Mouse (Mus musculus) right cerebral cortex, postnatal 10 days (tissue): ENCODE measurements around the gene Gpsm2.
"Not testable (repeated sequence)": the region's sequence is repeated elsewhere in the genome, so short reads cannot be mapped to it uniquely, and the experiment has no call there.

Experiments used
- DNase-seq, 2 experiments: peaks; one replicate each; pipeline ENCODE4 v3.0.0; 2021; ENCODE audit warnings: low spot score in 2 of 2

Gene Gpsm2

GRCm38 (mm10) chr3:108726413-108726812, 4.3 kb upstream of the Gpsm2 start:
- DNase-seq = no peak

- DNase-seq = peak; percentile 71 to 76
Observed at GRCm38 (mm10) chr3:108721076-108721991, 775 bp downstream of the Gpsm2 start.

GRCm38 (mm10) chr3:108719761-108720160, 2.3 kb downstream of the Gpsm2 start:
- DNase-seq = no peak

- no peak for DNase-seq
Observed at GRCm38 (mm10) chr3:108719357-108719756, 2.8 kb downstream of the Gpsm2 start.

GRCm38 (mm10) chr3:108717896-108718502, 4.1 kb downstream of the Gpsm2 start:
- DNase-seq = no peak

GRCm38 (mm10) chr3:108714837-108715236, 7.3 kb downstream of the Gpsm2 start:
- no peak for DNase-seq

- DNase-seq = no peak
Observed at GRCm38 (mm10) chr3:108713065-108713675, 8.9 kb downstream of the Gpsm2 start.

- DNase-seq = no peak
Observed at GRCm38 (mm10) chr3:108711296-108711695, 10.8 kb downstream of the Gpsm2 start.

GRCm38 (mm10) chr3:108702789-108703188, 19.3 kb downstream of the Gpsm2 start:
- DNase-seq = no peak

- no peak for DNase-seq
Observed at GRCm38 (mm10) chr3:108701256-108701655, 20.9 kb downstream of the Gpsm2 start.

- no peak for DNase-seq
Observed at GRCm38 (mm10) chr3:108699786-108700185, 22.3 kb downstream of the Gpsm2 start.

- DNase-seq = no peak
Observed at GRCm38 (mm10) chr3:108698662-108699061, 23.4 kb downstream of the Gpsm2 start.

GRCm38 (mm10) chr3:108694321-108694720, 27.8 kb downstream of the Gpsm2 start:
- DNase-seq = no peak

- no peak for DNase-seq
Observed at GRCm38 (mm10) chr3:108689979-108690378, 32.1 kb downstream of the Gpsm2 start.

GRCm38 (mm10) chr3:108689446-108689845, 32.7 kb downstream of the Gpsm2 start:
- DNase-seq = no peak

GRCm38 (mm10) chr3:108689015-108689441, 33.1 kb downstream of the Gpsm2 start:
- no peak for DNase-seq

- DNase-seq = no peak
Observed at GRCm38 (mm10) chr3:108685701-108686100, 36.4 kb downstream of the Gpsm2 start.

GRCm38 (mm10) chr3:108683597-108683996, 38.5 kb downstream of the Gpsm2 start:
- not testable (repeated sequence) for DNase-seq

GRCm38 (mm10) chr3:108681004-108681403, 41.1 kb downstream of the Gpsm2 start:
- no peak for DNase-seq

- peak; percentile 46 to 64 for DNase-seq
Observed at GRCm38 (mm10) chr3:108676616-108677015, 45.5 kb downstream of the Gpsm2 start.

GRCm38 (mm10) chr3:108660941-108661340, 61.2 kb downstream of the Gpsm2 start:
- DNase-seq = no peak

- DNase-seq = no peak
Observed at GRCm38 (mm10) chr3:108658612-108659011, 63.5 kb downstream of the Gpsm2 start.

- DNase-seq = no peak
Observed at GRCm38 (mm10) chr3:108655486-108655885, 66.6 kb downstream of the Gpsm2 start.
